Mouse (Mus musculus): ENCODE measurements around the gene Isca1.
"Not testable (repeated sequence)": the region's sequence is repeated elsewhere in the genome, so short reads cannot be mapped to it uniquely, and the experiment has no call there.

The Isca1 gene

GRCm38 (mm10) chr13:59769296-59770163 lies at the start of gene Isca1:
Gene Isca1 (minus strand): TSS chr13:59769810.
- DNase-seq (ENCODE audit: low spot score), result peak; percentile 99

GRCm38 (mm10) chr13:59817352-59817751 lies 47.7 kb upstream of the Isca1 start:
- DNase-seq (ENCODE audit: low spot score), result no peak

- no peak for DNase-seq (ENCODE audit: low spot score)
These were observed 44.5 kb upstream of the Isca1 start for GRCm38 (mm10) chr13:59814109-59814591.

- no peak for DNase-seq (ENCODE audit: low spot score)
These were observed 42.0 kb upstream of the Isca1 start for GRCm38 (mm10) chr13:59811581-59811980.

- DNase-seq (ENCODE audit: low spot score), result peak; percentile 33
These were observed 31.4 kb upstream of the Isca1 start for GRCm38 (mm10) chr13:59801000-59801399.

- DNase-seq (ENCODE audit: low spot score), result no peak
These were observed 30.5 kb upstream of the Isca1 start for GRCm38 (mm10) chr13:59800077-59800476.

- DNase-seq (ENCODE audit: low spot score), result no peak
These were observed 28.7 kb upstream of the Isca1 start for GRCm38 (mm10) chr13:59798306-59798705.

GRCm38 (mm10) chr13:59796466-59796848 lies 26.8 kb upstream of the Isca1 start:
- no peak for DNase-seq (ENCODE audit: low spot score)

GRCm38 (mm10) chr13:59795807-59796465 lies 26.3 kb upstream of the Isca1 start:
- DNase-seq (ENCODE audit: low spot score), result no peak

GRCm38 (mm10) chr13:59794786-59795185 lies 25.2 kb upstream of the Isca1 start:
- DNase-seq (ENCODE audit: low spot score), result no peak

- DNase-seq (ENCODE audit: low spot score), result no peak
These were observed 12.5 kb upstream of the Isca1 start, which contains the start of gene Gm49354 for GRCm38 (mm10) chr13:59782145-59782544. Gene Gm49354 (minus strand): TSS chr13:59782245.

GRCm38 (mm10) chr13:59779744-59780264 lies 10.2 kb upstream of the Isca1 start:
- DNase-seq (ENCODE audit: low spot score), result not testable (repeated sequence)

GRCm38 (mm10) chr13:59779213-59779612 lies 9.6 kb upstream of the Isca1 start:
- no peak for DNase-seq (ENCODE audit: low spot score)

- no peak for DNase-seq (ENCODE audit: low spot score)
These were observed 5.6 kb upstream of the Isca1 start for GRCm38 (mm10) chr13:59775168-59775567.

- peak; percentile 38 for DNase-seq (ENCODE audit: low spot score)
These were observed 1.6 kb upstream of the Isca1 start for GRCm38 (mm10) chr13:59771257-59771656.

- no peak for DNase-seq (ENCODE audit: low spot score)
These were observed 1.2 kb upstream of the Isca1 start for GRCm38 (mm10) chr13:59770847-59771246.

GRCm38 (mm10) chr13:59770164-59770562 lies 553 bp upstream of the Isca1 start:
- DNase-seq (ENCODE audit: low spot score), result peak; percentile 65

- DNase-seq (ENCODE audit: low spot score), result no peak
These were observed 1.1 kb downstream of the Isca1 start for GRCm38 (mm10) chr13:59768531-59768930.

GRCm38 (mm10) chr13:59766786-59767515 lies 2.7 kb downstream of the Isca1 start:
- no peak for DNase-seq (ENCODE audit: low spot score)

- DNase-seq (ENCODE audit: low spot score), result no peak
These were observed 6.8 kb downstream of the Isca1 start for GRCm38 (mm10) chr13:59762791-59763190.

GRCm38 (mm10) chr13:59756906-59757305 lies 12.7 kb downstream of the Isca1 start:
- DNase-seq (ENCODE audit: low spot score), result no peak

GRCm38 (mm10) chr13:59750310-59750709 lies 19.3 kb downstream of the Isca1 start:
- DNase-seq (ENCODE audit: low spot score), result no peak
